Mouse (Mus musculus) kidney, adult 2 months (tissue): ENCODE data around the gene Scrt2. TPM values are rescaled to one million over a fixed set of nuclear protein-coding genes. Genes with fewer than 3 reads are reported as not detected.

Experiments used
- DNase-seq: peaks from one replicate; pipeline ENCODE4 v3.0.0; 2021
- H3K27ac ChIP-seq: fragments of 200-500 bp; 2 replicates; pipeline ENCODE4 v1.5.1; 2012; ENCODE audit warnings: low read depth, low read length, control low read depth, inconsistent platforms; ENCODE audit not compliant: insufficient read depth
- H3K27me3 ChIP-seq: fragments of 200-500 bp; replicated peaks from 2 replicates; pipeline ENCODE4 v1.6.1; 2012; ENCODE audit warnings: mild to moderate bottlenecking, moderate library complexity, low read length, inconsistent platforms; ENCODE audit not compliant: control insufficient read depth, insufficient read depth
- H3K36me3 ChIP-seq: fragments of 200-500 bp; 2 replicates; pipeline ENCODE4 v1.6.1; 2012; ENCODE audit warnings: mild to moderate bottlenecking, moderate library complexity, low read length, inconsistent platforms; ENCODE audit not compliant: control insufficient read depth, insufficient read depth
- H3K4me1 ChIP-seq: fragments of 200-500 bp; 2 replicates; pipeline ENCODE4 v1.6.1; 2011; ENCODE audit warnings: low read length; ENCODE audit not compliant: control insufficient read depth, insufficient read depth
- H3K4me3 ChIP-seq: fragments of 200-500 bp; 2 replicates; pipeline ENCODE4 v1.5.1; 2011; ENCODE audit warnings: mild to moderate bottlenecking, low read depth, low read length, control low read depth; ENCODE audit not compliant: insufficient read depth
- CTCF ChIP-seq: fragments of 200-500 bp; conservative IDR thresholded peaks from 2 replicates; pipeline ENCODE4 v1.5.1; 2011; ENCODE audit warnings: low read depth, mild to moderate bottlenecking, control low read depth, low read length, moderate library complexity, mixed read lengths; ENCODE audit not compliant: insufficient read depth, insufficient read length
- POLR2A ChIP-seq: fragments of 200-500 bp; IDR thresholded peaks from one replicate; pipeline ENCODE4 v1.6.1; 2011; ENCODE audit warnings: low read depth, low read length, control low read depth
- WGBS: fragments of 180-500 bp; shearing (Covaris S2); methylation state at CpG from one replicate; pipeline ENCODE4 v1.1.7; 2018; 5-methylcytosine and 5-hydroxymethylcytosine counted together
- polyA plus RNA-seq: library from polyadenylated mRNA; depleted of rRNA; stranded (reverse); fragments of >200 nt; gene quantifications from 2 replicates; pipeline ENCODE4 v1.2.3, GENCODE M21; 2012

The Scrt2 gene
- polyA plus RNA-seq, 1 experiment: not detected

GRCm38 (mm10) chr2:152111920-152112319 lies 30.6 kb downstream of the Scrt2 start:
- Histone ChIP-seq H3K27me3 (no peaks in the 10 kb centered on the region), H3K36me3 (no peaks in the 10 kb centered on the region), H3K27ac (no peak overlapping the region), H3K4me3 (no peak overlapping the region), H3K4me1 (0 out of 2 replicates have a peak, but pooled peaks cover under 1% of the 10 kb centered on the region)
- WGBS: 9% methylated on average over 7 of the region's 7 CpGs
- peak; percentile 91 for DNase-seq
- peak; percentile 100 for TF ChIP-seq CTCF
- no peak for TF ChIP-seq POLR2A

- TF ChIP-seq POLR2A: no peak
- no peak for TF ChIP-seq CTCF
- WGBS: 93% methylated on average over 5 of the region's 5 CpGs
- Histone ChIP-seq H3K36me3 (no peaks in the 10 kb centered on the region), H3K27me3 (no peaks in the 10 kb centered on the region), H3K4me3 (no peak overlapping the region), H3K4me1 (no peaks in the 10 kb centered on the region), H3K27ac (no peak overlapping the region)
- DNase-seq: no peak
Observed at GRCm38 (mm10) chr2:152112490-152112889, 31.2 kb downstream of the Scrt2 start.

DNA sequence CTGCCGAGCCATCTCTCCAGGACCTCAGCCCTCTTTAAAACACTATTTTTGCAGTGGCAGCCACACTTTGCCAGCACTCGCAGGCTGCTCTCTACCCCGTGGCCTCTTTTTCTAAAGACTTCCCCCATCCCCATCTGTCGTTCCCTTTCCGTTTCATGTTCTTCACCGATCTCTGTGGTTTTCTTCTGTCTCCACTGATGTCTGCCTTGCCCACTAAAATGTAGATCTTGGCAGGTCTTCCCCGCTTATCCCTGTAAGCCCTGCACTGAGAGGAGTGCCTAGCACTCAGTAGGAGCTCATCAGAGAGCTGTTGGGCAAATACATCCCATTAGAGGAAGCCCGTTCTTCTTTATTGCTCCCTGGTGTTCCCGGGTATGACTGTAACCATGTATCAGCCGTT lies 31.6 kb downstream of the Scrt2 start:
- Histone ChIP-seq H3K27me3 (no peaks in the 10 kb centered on the region), H3K4me1 (no peaks in the 10 kb centered on the region), H3K36me3 (no peaks in the 10 kb centered on the region), H3K27ac (no peak overlapping the region), H3K4me3 (no peak overlapping the region)
- no peak for TF ChIP-seq CTCF
- TF ChIP-seq POLR2A: no peak
- no peak for DNase-seq
- 77% methylated on average over 10 of the region's 10 CpGs for WGBS

DNA sequence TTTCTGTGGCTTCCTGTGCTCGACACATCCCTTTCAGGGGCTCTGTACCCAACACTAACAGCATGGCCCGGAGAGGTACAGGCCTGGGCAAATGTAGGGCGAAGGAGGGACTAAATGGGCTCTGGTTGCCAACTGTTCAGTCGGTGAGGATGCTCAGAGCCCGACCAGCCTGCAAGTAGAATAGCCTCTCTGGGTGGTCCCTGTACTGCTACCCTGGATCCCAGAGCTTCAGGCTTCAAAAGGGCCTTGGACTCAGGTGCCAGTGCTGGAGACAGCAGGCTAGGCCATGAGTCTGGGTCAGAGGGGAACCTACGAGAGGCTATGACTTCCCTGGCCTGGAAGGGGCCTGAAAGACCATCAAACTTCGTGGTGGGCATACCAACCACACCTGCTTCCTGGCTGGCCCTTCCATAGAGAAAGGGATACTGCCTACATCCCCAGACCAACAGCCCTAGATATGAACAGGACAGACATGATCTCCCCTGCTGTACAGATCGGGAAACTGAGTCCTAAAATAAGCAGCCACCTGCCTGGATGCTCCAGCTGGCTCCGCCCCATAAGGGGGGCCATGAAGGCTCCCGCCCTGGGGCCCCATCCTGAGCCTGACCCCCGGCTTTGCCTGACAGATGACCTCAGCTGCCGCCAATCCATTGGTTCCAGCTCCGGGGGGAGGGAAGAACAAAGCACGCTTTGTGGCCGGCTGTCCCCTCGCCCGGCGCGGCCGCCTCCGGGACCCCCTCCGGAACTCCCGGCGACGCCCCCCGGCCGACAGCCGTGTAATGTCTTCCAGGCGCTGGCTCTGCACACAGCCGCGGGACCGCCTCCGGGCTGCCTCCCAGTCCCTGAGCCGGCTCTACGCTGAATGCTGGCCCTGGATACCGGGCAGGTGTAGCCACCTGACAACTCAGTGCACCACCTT lies 33.0 kb downstream of the Scrt2 start:
- no peaks in the 10 kb centered on the region for H3K4me1 ChIP-seq
- no peaks in the 10 kb centered on the region for H3K36me3 ChIP-seq
- WGBS: 20% methylated on average over 36 of the region's 36 CpGs
- no peak overlapping the region for H3K4me3 ChIP-seq
- TF ChIP-seq CTCF (no peak), POLR2A (no peak)
- H3K27ac ChIP-seq: no peak overlapping the region
- DNase-seq: no peak
- no peaks in the 10 kb centered on the region for H3K27me3 ChIP-seq

- H3K27me3 ChIP-seq: no peaks in the 10 kb centered on the region
- H3K4me1 ChIP-seq: no peaks in the 10 kb centered on the region
- no peak for DNase-seq
- TF ChIP-seq CTCF: no peak
- no peak for TF ChIP-seq POLR2A
- no peak overlapping the region for H3K4me3 ChIP-seq
- WGBS: 82% methylated on average over 7 of the region's 7 CpGs
- no peaks in the 10 kb centered on the region for H3K36me3 ChIP-seq
- H3K27ac ChIP-seq: no peak overlapping the region
Observed at GRCm38 (mm10) chr2:152117694-152118093, 36.4 kb downstream of the Scrt2 start.

GRCm38 (mm10) chr2:152119228-152119865 lies 38.0 kb downstream of the Scrt2 start:
- WGBS: 59% methylated on average over 6 of the region's 6 CpGs

DNA sequence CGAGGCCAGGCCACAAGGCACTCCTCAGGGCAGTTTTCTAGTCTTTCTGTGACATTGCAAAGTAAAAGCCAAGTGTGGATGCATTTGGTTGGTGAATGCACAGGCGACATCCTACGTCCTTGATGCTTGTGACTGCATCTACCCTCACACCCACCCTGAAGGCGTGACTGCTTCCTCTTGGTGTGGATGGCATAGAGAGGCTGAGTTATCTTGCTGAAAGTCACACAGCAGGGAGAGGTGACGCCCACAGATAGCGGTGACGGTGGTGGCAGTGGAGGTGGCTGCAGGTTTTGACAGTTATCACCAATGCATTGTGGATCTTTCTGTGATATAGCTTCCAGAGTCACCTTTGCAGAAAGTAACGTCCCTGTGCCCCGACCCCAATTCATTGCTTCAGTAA lies 41.6 kb downstream of the Scrt2 start:
- Histone ChIP-seq H3K27ac (no peak overlapping the region), H3K36me3 (no peaks in the 10 kb centered on the region), H3K4me3 (no peak overlapping the region), H3K4me1 (no peaks in the 10 kb centered on the region), H3K27me3 (no peaks in the 10 kb centered on the region)
- TF ChIP-seq POLR2A (no peak), CTCF (no peak)
- DNase-seq: no peak
- WGBS: 87% methylated on average over 9 of the region's 9 CpGs

More at GRCm38 (mm10) chr2:152119228-152119865, 38.0 kb downstream of the Scrt2 start:
- DNase-seq: no peak
- Histone ChIP-seq H3K4me3 (no peak overlapping the region), H3K36me3 (no peaks in the 10 kb centered on the region), H3K4me1 (no peaks in the 10 kb centered on the region), H3K27me3 (no peaks in the 10 kb centered on the region), H3K27ac (no peak overlapping the region)
- no peak for TF ChIP-seq CTCF
- TF ChIP-seq POLR2A: no peak
